Mouse (Mus musculus): ENCODE measurements around the gene Exosc6.
"Not testable (repeated sequence)": the region's sequence is repeated elsewhere in the genome, so short reads cannot be mapped to it uniquely, and the experiment has no call there.

The Exosc6 gene

DNA sequence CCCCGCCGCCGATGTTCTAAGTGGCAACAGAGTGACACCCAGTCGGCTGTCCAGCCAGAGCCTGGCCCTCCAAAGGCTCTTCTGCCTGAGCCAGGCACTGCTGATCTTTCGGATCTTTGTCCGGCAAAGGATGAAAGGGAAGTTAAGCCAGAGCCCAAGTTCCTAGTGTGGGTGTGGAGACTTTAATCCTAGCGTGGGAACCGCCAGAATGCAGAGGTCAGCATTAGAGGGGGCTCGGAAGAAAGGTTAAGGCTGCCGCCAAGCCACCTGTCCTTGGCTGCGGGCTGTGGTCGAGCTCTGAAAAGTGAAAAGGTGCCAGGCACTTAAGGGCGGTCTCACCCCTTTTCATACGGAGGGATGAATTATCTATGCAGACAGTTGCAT lies 5.5 kb downstream of the Exosc6 start:
- DNase-seq (ENCODE audit: low spot score), result no peak

DNA sequence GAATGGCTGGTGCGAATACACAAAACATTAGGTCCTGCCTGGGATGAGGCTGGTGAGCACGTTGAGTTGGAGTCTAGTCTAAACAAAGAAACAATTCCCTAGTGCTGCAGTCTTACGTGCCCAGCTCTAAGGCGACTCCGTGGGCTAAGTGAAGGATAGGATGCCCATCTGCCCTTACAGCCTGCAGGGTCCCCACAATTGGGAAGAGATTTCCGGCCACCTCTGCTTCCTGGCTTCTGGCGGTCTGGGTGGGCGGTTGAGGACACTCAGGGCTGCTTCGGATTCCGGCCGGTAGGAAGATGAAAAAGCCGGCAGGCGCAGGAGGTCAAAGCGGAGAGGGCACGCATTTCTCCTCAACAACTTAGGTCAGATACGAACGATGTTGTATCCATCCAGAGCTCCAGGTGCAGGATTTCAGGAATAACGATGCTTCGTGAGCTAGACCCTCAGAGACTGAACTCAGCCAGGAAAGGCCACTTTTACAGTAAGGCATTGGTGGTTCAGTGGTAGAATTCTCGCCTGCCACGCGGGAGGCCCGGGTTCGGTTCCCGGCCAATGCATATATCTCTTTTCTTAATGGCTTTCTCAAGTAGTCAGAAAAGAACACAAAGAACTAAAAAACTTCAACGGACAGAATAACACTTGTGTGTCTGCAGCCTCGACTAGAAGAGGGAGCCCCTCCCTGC lies 6.1 kb downstream of the Exosc6 start:
- DNase-seq (ENCODE audit: low spot score), result peak; percentile 63

DNA sequence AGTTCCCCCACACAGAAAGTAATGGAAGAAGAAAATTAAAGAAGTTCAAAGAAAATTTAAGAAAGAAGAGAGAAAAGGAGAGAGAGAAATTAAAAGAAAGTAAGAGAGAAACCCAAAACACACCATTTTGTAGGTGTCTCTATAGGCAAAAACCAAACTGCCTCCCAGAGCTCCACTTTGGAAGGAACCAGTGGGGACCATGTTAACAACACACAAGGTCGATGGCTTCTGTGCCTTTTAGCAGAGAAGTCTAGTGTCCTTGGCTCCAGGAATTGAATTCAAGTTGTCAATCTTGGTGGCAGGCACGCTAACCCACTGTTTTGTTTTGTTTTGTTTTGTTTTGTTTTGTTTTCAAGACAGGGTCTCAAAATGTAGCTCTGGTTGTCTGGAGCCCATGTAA lies 6.8 kb downstream of the Exosc6 start:
- DNase-seq (ENCODE audit: low spot score), result no peak

DNA sequence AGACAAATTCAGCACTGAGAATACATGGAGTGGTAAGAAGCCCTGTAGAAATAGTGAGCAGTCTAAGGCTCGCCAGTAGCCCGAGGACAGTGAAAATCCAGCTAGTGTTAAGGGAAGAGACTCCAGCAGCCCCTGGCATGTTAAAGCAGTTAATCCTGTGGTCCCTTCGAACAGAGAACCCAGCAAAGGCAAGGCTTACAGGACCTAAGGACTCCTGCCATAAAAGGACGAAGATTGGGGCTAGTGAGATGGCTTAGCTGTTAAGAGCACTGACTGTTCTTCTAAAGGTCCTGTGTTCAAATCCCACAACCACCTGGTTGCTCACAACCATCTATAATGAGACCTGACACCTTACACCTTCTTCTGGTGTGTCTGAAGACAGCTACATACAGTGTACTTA lies 10.2 kb downstream of the Exosc6 start:
- DNase-seq (ENCODE audit: low spot score), result no peak

DNA sequence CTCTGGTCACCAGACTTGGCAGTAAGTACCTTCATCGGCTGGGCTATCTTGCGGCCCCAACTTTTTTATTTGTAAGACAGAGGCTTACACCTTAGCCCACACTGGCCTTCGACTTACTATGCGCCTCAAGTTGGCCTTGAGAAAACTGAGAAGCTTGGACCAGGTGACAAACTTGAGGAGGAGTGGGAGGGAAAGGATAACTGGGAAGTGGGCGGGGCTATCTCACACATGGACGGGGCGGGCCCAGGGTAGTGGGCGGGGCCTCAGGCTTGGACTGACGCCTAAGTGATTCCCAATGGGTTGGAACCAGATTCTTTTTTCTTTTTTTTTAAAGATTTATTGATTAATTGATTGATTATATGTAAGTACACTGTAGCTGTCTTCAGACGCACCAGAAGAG lies 11.3 kb downstream of the Exosc6 start:
- DNase-seq (ENCODE audit: low spot score), result no peak

DNA sequence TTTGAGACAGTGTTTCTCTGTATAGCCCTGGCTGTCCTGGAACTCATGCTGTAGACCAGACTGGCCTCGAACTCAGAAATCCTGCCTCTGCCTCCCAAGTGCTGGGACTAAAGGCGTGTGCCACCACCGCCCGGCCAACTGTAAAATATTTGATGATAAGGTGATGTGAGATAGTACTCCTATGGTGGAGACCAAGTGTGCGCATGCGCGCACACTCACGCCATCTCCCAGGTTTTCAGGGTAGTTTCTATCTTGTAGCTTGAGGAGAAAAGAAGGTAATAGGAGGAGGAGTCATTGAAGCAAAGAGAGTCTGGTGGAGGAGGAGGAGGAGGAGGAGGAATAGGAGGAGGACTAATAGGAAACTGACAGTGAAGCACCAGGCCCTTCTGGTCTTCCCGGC lies 12.5 kb downstream of the Exosc6 start:
- not testable (repeated sequence) for DNase-seq (ENCODE audit: low spot score)

DNA sequence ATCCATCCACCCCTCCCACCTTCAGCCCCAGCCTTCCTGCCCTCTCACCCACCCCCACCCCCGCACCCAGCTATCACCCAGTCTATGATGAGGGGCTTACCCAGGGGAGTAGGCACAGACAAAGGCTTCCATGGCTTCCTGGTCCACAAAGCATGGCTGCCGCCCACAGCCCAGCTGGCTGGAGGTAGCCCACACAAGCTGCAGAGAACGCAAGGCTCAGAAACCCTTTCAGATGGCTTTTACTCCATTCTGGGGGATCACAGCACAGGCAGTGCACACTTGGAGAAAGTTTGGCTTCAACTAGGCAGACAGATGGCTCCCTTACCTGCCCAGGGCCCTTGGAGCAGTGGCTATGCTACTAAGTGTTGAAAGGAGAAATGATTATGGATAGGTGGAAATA lies 19.8 kb downstream of the Exosc6 start:
- no peak for DNase-seq (ENCODE audit: low spot score)

DNA sequence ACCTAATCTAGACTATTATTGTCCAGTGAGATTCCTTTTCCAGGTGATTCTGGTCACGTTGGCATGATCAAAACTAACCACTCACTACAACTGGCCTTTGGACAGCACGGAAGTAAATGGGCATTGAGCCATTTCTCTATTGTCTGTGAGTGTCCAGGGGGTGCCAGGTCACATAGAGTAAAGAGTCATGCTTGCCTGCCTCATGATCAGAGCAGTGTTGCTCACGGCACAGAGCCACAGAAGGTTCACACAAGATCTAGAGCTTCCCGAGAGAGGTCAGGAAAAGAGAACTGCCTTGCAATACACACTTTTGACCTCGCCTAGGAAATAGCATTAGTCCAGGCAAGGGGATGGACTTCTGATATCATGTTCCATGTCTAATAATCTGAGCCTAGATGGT lies 23.3 kb downstream of the Exosc6 start:
- DNase-seq (ENCODE audit: low spot score), result no peak

DNA sequence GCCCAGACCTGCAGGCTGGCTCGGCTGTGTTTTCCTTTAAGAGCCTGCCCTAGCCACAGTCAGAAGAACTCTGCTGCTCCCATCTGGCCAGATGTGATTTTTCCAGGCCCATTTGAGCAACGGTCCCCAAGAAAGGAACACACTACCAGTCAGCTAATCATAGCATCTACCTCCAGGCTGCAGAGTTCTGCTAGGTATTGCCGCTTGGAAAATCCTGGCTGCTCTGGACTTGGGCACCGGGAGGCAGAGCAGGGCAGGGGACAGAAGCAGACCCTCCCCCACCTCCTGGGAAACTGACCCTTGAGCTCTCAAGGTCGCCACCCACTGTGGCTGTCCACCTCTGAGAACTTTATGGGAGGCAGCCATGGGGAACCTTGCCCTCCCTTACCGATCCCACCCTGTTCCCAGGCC lies 23.7 kb downstream of the Exosc6 start:
- DNase-seq (ENCODE audit: low spot score), result no peak

DNA sequence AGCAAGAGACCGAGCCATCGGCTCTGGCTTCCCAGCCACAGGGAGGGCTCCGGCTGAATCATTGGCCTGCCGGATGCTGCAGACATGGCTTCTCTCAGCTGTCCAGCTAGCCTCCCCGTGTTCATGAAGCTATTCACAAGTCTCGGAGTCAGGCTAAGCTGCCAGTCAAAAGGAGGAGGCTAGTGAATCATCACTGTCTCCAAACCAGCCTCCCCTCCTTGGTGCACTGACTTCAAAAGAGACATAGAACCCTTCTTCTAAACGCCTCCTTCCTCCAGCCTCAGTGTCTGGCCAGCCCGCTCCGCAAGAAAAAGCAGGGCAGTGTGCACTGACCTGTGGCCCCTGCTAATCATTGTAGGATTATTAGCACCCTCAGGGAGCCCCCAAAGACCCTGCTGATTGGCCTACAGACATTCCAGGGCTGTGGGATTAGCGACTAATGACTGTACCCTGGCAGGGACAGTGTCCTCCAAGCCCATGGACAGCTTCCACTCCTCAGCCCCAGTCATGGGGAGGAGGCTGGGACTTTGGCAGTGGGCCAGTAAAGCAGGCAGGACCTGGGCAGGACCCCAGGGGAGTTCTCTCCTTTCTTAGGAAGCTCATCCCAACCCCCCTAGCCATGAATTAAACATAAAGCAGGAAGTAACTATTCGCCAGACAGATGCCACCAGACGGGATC lies 25.6 kb downstream of the Exosc6 start:
- DNase-seq (ENCODE audit: low spot score), result no peak

DNA sequence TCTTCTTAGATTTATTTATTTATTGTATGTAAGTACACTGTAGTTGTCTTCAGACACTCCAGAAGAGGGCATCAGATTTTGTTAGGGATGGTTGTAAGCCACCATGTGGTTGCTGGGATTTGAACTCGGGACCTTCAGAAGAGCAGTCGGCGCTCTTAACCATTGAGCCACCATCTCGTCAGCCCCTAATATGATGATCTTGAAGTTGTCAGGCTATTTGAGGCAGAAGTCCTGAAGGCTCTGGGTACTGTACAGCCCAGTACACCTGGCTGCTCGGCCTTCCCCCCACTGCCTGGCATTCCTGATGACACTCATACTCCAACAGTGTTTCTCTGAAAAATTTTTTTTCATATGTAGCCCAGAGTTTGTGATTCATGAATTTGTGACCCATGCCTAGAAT lies 27.8 kb downstream of the Exosc6 start:
- not testable (repeated sequence) for DNase-seq (ENCODE audit: low spot score)

DNA sequence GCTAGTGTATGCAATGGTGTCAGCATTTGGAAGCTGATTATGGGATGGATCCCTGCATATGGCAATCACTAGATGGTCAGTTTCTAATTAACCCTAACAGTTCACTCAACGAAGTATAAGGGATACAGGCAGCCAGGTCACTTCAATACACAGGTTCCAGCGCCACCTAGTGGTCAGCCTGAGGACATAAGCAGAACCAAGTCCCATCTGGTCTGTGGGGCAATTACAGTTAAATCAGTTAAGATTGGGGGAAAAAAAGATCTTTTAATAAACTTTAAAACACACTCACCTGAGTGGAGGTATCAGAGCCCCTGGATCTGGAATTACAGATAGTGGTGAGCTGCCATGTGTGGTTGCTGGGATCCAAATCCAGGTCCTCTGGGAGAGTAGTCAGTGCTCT lies 34.0 kb downstream of the Exosc6 start:
- peak; percentile 25 for DNase-seq (ENCODE audit: low spot score)

DNA sequence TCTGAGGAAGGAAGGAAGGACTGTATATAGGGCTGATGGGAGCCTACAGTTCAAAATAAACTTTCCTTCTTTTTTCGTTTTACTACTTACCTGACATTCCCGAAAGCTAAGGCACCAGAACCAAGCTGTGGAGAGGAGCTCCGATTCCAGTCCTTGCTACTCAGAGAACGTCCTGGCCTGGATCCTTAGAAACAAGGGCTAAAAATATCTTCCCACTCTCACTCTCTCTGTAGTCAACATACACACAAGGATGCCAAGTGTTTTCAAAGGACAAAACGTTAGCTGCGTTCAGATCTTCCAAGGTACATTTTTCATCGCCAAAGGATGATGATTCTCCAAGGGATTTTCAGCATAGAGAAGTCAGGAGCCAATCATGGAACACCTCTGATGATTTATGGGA lies 35.6 kb downstream of the Exosc6 start:
- no peak for DNase-seq (ENCODE audit: low spot score)

DNA sequence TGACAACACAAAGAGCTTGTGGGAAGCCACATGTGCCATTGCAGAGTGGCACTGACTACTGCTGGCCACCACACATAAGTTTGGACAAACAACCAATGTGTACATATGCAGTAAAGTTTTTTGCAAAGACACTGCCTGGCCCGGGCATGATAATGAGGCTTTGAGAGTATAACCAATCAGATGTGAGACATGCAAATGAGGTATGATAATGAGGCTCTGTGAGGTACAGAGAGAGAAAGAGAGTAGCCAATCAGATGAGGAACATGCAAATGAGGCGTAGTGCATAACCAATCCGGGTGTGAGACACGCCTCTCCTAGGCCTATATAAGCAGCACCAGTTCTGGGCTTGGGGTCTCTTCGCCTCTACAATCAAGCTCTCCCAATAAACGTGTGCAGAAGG lies 36.2 kb downstream of the Exosc6 start, which contains the start of gene Clec18a:
Gene Clec18a, minus strand, starts transcription at position 101 of the 400 bp plus-strand sequence.
- not testable (repeated sequence) for DNase-seq (ENCODE audit: low spot score)

DNA sequence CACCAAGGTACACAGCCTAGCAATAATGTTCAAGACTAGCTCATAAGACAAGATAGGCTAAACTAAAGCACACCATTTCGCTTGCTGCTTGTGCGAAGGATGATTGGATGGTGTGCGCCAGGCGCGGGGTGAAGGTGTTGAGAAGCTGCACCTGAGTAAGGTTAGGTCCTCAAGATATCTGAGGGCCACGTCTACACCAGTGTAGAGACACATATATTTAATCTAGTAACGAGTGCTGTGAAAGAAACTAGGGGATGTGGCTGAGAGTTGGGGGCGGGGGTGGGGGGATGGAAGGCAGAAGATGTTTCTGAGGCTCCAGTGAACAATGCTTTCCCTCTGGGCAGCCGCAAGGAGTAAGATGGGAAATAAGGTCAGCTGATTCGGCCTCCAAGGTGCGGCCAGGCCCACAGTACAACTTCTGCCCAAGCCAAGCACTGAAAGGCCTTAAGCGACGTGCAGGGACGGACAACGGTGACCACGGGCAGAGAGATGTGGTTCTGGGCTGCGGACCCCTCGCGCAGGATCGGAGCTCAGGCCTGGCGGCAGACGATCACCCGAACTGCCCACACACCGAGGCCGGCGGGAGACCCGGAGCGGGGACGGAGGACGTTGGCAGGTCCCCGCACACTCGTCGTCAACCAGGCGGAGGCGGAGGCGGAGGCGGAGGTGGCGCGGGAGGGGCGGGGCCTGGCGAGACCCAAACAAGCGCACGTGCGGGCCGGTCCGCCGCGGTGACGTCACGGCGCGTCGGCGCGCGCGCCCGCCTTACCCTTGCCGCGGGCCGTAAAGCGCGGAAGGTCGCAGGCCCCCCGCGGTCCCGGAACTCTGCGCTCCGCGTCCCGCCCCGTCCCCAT lies 38.0 kb downstream of the Exosc6 start, which contains the start of gene Pdpr:
Gene Pdpr, plus strand, starts transcription at position 766 of the 854 bp plus-strand sequence.
- DNase-seq (ENCODE audit: low spot score), result peak; percentile 88

DNA sequence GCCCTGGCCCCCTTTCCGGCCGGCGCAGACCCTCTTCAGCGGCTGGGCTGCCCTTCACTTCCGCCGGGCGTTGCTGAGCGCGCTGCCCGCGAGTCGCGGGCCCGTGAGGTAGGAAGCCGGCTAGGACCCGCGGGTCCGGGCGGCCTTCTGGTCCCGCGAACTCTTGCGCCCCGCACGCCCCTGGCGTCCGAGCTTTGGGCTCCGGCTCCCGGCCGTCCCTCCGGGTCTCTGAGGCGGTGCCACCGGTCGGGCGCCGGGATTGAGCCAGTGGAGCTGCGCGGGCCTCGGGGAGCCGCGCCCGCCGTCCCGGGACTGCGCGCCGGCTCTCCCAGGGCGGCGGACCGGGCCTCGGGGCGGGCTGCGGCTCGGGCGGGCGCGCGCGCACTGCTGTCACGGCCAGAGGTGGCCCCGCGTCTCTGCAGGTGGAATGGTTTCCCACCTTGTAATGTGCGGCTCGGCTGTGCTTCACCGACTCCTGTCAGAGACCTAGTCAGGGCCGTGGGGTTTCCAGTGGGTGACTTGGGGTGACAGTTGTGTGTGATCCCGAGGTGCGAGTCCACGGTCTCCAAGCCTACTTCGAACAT lies 38.7 kb downstream of the Exosc6 start:
- not testable (repeated sequence) for DNase-seq (ENCODE audit: low spot score)
